ENCODE assay signal across 15 mouse cellular contexts in the genomic region with DNA sequence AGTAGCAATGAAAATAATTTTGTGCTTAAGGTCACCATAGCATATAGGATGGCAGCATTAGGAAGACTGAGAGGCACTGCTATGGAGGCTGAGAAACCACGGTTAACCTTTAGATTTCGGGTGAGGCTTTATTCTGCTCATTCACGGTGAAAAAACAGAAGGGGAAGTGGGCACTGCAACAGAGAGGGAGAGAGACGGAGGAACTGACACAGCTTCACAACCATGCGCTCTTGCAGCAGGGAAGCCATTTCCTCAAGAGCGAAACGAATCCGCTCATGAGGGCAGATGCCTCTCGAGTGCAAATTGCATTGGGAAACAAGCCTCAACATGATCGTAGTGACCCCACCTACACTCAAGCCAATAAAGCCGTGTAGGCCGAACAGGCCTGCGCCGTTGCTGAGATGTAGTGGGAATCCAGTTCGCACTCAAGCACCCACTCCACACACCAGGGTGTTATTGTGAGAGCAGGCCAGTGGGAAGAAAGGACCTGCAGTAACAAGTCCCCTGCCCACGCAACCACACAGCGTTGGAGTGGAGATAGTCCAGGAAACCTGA. TPM values are rescaled to one million over a fixed set of nuclear protein-coding genes. Genes with fewer than 3 reads are reported as not detected.
DNase-seq lines count a peak whose midpoint lies in the region; ATAC-seq lines count a peak whose summit lies in the region.
"Had no signal": no experiment of that assay in that cellular context is flagged by ENCODE, and none has a peak within 500 bp of the region (broad histone marks: within the 10 kb centered on the region; RNA-seq: fewer than 3 reads in every experiment).

No protein-coding gene starts in this region.

- DNase-seq in thymus, postnatal 14 days: peak; percentile 31
- DNase-seq in thymus, postnatal 10 days (ENCODE audit: low spot score in 2 of 2): no peak
- peak; percentile 9 for DNase-seq in T-cell, adult 2 months (ENCODE audit: low spot score)
- peak; percentile 37 to 46 for DNase-seq in lung, postnatal 4 days
- peak; percentile 25 for DNase-seq in thymus, postnatal 4 days
- no peak for DNase-seq in urinary bladder, postnatal 25 days (ENCODE audit: low spot score)
- DNase-seq: adrenal gland, postnatal 36 days; cerebellum, adult 8-10 months; gastrocnemius, postnatal 14 days; right cerebral cortex, postnatal 14 days had no signal

- ATAC-seq in erythroid progenitor cell, adult 5-6 weeks (replicated peaks; ENCODE audit: low FRiP score, poor library complexity, severe bottlenecking): no peak
- ATAC-seq: activated CD4-positive, CD25-positive, alpha-beta regulatory T cell, adult 4 months; intestine, embryonic 16.5 days; liver, embryonic 12.5 days; midbrain, embryonic 15.5 days had no signal

RNA-seq across cellular contexts. Expression of a gene that starts 18.3 kb away (rescaled TPM):
- total RNA-seq in erythroid progenitor cell, adult 5-6 weeks (2015; ENCODE audit: low replicate concordance): 2.9 TPM in 2 replicates
- 1.9 and 3.4 TPM in 2 replicates for total RNA-seq in erythroid progenitor cell, adult 5-6 weeks (2017; ENCODE audit: low replicate concordance)

Comparison
In these comparisons a context has a peak if more than half of its experiments do, and no peak if none do; other contexts are left out.
1. DNase-seq: peak in thymus, postnatal 14 days (single experiment), T-cell, adult 2 months (single experiment), lung, postnatal 4 days (2 of 2) and thymus, postnatal 4 days (single experiment); none in thymus, postnatal 10 days (0 of 2) and urinary bladder, postnatal 25 days (single experiment).